Mouse (Mus musculus) testis, adult 2 months (tissue): ENCODE data around the gene Borcs5. TPM values are rescaled to one million over a fixed set of nuclear protein-coding genes. Genes with fewer than 3 reads are reported as not detected.

Experiments used
- H3K27ac ChIP-seq: fragments of 200-500 bp; 2 replicates; pipeline ENCODE4 v1.5.1; 2012; ENCODE audit warnings: low read depth, low read length; ENCODE audit not compliant: control insufficient read depth, insufficient read depth
- H3K27me3 ChIP-seq: fragments of 200-500 bp; 2 replicates; pipeline ENCODE4 v1.6.1; 2012; ENCODE audit warnings: mild to moderate bottlenecking, low read length, moderate library complexity; ENCODE audit not compliant: control insufficient read depth, insufficient read depth
- H3K36me3 ChIP-seq: fragments of 200-500 bp; 2 replicates; pipeline ENCODE4 v1.6.1; 2012; ENCODE audit warnings: mild to moderate bottlenecking, low read length; ENCODE audit not compliant: control insufficient read depth, insufficient read depth
- H3K4me1 ChIP-seq: fragments of 200-500 bp; 2 replicates; pipeline ENCODE4 v1.6.1; 2012; ENCODE audit warnings: low read length; ENCODE audit not compliant: control insufficient read depth, insufficient read depth
- H3K4me3 ChIP-seq: fragments of 200-500 bp; 2 replicates; pipeline ENCODE4 v1.5.1; 2012; ENCODE audit warnings: low read depth, mild to moderate bottlenecking, low read length, moderate library complexity, mixed read lengths; ENCODE audit not compliant: control insufficient read depth
- CTCF ChIP-seq: fragments of 200-500 bp; IDR thresholded peaks from 2 replicates; pipeline ENCODE4 v1.5.1; 2012; ENCODE audit warnings: low read depth, mild to moderate bottlenecking, inconsistent platforms, low read length, moderate library complexity; ENCODE audit not compliant: control insufficient read depth, insufficient read depth, insufficient replicate concordance
- POLR2A ChIP-seq: fragments of 200-500 bp; IDR thresholded peaks from 2 replicates; pipeline ENCODE4 v1.6.1; 2012; ENCODE audit warnings: low read depth, mild to moderate bottlenecking, inconsistent platforms, low read length, moderate library complexity; ENCODE audit not compliant: control insufficient read depth
- polyA plus RNA-seq: library from polyadenylated mRNA; depleted of rRNA; stranded (reverse); fragments of >200 nt; gene quantifications from 2 replicates; pipeline ENCODE4 v1.2.3, GENCODE M21; 2012

Gene Borcs5
- polyA plus RNA-seq, 1 experiment, result 7.9 TPM

DNA sequence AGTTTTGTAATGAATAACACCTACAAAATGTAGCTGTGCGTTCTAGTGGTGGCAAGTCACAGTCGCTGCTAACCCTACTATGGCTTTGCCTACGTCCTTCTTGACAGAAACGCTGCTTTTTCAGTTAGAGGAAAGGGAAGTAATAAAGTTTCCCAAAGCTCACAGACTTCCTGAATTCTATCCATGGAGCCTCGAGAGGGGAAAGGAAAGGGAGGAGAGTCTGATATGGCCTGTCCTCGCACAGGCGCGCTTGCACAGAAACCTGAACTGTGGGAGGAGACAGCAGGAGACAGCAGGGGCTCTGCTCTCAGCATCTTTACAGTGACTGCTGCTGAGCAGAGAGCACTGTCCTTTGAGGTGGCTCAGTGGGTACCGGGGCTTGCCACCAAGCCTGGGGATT, 8.9 kb upstream of the Borcs5 start:
- H3K27me3 ChIP-seq, result no peaks in the 10 kb centered on the region
- peaks cover 6% of the 10 kb centered on the region for H3K4me1 ChIP-seq
- no peaks in the 10 kb centered on the region for H3K36me3 ChIP-seq
- H3K4me3 ChIP-seq, result no peak overlapping the region
- no peak for TF ChIP-seq POLR2A
- TF ChIP-seq CTCF, result no peak
- H3K27ac ChIP-seq, result no peak overlapping the region

DNA sequence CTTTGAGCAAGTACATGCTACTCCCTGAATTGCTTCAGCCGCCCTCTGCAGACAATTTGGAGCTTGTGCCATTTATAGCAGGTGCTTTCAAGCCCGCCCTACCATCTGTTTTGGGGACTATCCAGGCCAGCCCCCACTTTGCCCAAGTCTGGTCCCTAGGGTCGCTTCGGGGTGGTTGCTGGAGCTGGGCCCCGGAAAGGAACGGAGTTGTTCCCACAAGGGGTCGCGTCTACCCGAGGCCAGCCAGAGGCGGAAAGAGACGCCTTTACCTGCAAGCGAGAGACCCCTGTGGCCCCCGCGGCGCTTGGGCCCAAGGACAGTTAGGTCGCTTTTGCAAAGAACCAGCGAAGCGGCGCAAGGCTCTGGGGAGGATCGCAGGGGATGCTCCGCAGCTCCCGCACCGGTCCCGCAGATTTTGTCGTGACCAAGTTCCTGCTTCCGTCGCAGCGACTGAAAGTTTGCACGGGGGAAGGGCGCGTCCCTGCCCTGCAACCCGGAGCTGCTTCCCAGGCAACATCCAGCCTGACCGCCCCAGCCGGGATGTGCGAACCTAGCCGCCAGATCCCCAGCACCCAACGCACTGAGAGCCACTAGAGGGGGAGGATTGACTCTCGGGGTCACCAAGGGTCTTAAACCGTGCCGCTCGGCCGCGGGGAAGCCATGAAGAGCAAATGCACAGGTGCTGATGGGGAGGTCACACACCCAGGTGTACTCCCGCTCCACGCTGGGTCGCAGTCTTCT, 7.2 kb upstream of the Borcs5 start, which contains the start of gene Mansc1:
Gene Mansc1, minus strand, starts transcription at position 542 of the 741 bp plus-strand sequence.
- H3K27ac ChIP-seq, result no peak within 1 kb of the TSS
- no peaks in the 10 kb centered on the region for H3K36me3 ChIP-seq
- no peak for TF ChIP-seq CTCF
- TF ChIP-seq POLR2A, result no peak
- H3K27me3 ChIP-seq, result no peaks in the 10 kb centered on the region
- H3K4me3 ChIP-seq, result peak within 1 kb of the TSS; percentile 70
- peaks cover 4% of the 10 kb centered on the region for H3K4me1 ChIP-seq

DNA sequence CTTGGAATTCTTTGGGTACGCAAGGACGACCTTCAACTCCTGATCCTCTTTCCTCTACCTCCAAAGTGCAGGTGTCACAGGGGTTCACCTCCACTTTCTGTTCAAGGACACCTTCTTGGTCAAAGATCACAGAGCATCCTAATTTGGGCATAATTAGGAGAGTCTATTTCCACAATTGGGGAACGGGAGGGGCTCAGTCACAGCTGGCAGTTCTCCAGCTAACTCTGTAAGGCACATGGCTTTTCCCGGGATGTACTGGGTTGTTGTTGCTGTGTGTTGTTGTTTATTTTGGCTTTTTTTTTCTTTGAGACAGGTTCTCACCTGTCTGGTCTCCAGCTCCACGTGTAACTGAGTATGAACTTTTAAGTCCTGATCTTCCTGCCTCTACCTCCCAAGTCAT, 6.6 kb upstream of the Borcs5 start:
- Histone ChIP-seq H3K27me3 (no peaks in the 10 kb centered on the region), H3K27ac (no peak overlapping the region)

DNA sequence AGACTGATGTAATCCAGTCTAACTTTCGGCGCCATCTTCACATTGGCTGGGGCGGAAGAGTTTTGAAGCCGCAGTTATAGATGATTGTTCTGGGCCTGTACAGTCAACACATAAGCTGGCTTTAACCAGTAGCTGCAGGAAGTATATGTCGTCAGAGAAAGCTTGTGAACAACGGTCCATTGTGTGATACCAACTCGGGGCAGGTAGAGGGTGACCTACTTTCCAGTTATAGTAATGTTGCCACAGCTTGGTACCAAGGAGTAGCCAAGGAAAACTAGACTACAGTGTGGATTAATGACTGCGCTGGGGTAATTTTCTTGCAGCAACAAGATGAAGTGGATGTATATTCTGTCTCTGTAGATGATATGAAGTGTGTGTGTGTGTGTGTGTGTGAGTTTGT, 5.8 kb upstream of the Borcs5 start:
- Histone ChIP-seq H3K4me3 (no peak overlapping the region), H3K27me3 (no peaks in the 10 kb centered on the region), H3K36me3 (no peaks in the 10 kb centered on the region), H3K27ac (no peak overlapping the region), H3K4me1 (peaks cover 4% of the 10 kb centered on the region)
- TF ChIP-seq CTCF, result no peak
- no peak for TF ChIP-seq POLR2A

More for the DNA sequence above, 6.6 kb upstream of the Borcs5 start:
- no peaks in the 10 kb centered on the region for H3K36me3 ChIP-seq
- peak overlapping the region; percentile 70 for H3K4me3 ChIP-seq
- TF ChIP-seq CTCF (no peak), POLR2A (no peak)
- H3K4me1 ChIP-seq, result peaks cover 4% of the 10 kb centered on the region

DNA sequence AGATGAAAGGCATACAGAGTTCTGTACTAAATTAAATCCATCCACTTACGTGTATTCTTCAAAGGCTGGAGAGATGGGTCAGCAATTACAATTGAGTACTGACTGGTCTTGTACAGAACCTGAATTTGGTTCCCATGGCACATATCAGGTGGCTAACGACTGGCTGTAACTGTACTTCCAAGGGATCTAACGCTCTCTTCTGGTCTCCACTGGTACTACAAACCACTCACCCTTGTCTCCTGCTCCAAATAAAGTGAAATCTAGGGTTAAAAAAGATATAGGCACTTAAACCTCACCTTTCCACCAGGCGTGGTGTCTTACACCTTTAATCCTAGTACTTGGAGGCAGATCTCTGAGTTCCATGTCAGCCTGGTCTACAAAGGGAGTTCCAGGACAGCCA, 2.8 kb upstream of the Borcs5 start:
- Histone ChIP-seq H3K27me3 (no peaks in the 10 kb centered on the region), H3K4me3 (no peak overlapping the region), H3K36me3 (no peaks in the 10 kb centered on the region), H3K27ac (no peak overlapping the region), H3K4me1 (peaks cover 7% of the 10 kb centered on the region)
- no peak for TF ChIP-seq POLR2A

DNA sequence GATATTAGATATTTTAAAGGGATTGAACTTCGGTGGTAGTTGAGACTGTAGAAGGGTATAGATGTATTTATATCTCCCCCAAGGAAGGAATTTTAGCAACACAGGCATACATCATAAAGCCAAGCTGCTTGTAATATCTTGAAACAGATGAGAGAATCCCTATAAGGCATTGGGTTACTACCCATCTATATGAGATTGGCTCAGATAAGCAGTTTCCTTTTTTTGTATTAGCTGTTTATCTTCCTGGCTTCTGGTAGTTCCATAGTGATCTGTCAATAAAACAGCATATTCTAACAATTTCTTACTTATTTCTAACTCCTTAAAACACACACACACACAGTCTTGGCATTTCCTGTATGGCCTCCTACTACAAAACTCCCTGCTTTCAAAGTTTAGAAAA, 590 bp downstream of the Borcs5 start:
- TF ChIP-seq CTCF, result no peak
- H3K36me3 ChIP-seq, result no peaks in the 10 kb centered on the region; the same call in 1 of the 2 replicates
- no peak overlapping the region for H3K27ac ChIP-seq
- H3K4me1 ChIP-seq, result peaks cover 3% of the 10 kb centered on the region
- H3K27me3 ChIP-seq, result no peaks in the 10 kb centered on the region
- no peak overlapping the region for H3K4me3 ChIP-seq

DNA sequence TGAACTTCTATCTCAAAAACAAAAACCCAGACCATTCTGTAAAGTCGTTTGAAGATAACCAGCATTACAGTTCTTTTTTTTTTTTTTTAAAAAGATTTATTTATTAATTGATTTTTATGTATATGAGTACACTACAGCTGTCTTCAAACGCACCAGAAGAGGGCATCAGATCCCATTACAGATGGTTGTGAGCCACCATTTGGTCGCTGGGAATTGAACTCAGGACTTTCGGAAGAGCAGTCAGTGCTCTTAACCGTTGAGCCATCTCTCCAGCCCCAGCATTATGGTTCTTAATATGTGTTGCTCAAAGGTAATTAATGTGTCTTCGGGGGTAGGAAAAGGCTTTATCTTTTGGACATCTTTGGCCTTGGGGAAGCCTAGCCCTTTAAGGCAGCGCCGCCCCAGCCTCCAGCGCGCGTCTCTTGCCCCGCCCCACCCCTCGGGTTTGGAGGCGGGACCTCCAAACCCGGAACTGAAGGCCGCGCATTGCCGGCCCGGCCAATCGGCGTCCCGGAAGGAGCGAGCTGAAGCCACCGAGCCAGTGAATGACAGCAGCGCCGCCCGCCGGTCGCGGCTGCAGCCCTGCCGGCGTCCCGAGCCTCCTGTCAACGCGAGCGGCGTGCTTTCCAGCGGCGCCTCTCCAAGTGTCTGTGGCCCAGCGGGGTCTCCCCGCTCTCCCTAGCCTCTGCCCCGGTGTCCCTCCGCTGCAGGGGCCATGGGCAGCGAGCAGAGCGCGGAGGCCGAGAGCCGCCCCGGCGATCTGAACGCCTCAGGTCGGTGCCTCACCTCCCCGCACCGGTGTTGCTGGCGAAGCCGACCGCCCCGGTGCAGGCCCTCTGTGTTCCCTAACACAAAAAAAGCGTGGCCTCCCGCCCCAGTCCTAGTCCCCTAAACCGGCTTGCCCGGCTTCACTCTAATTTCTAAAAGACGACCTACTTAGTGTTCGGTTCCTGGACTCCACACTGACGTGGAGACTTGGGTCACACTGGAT, 1.5 kb downstream of the Borcs5 start:
- H3K36me3 ChIP-seq, result no peaks in the 10 kb centered on the region; the same call in 1 of the 2 replicates
- peaks cover 3% of the 10 kb centered on the region for H3K4me1 ChIP-seq
- no peaks in the 10 kb centered on the region for H3K27me3 ChIP-seq
- H3K27ac ChIP-seq, result peak overlapping the region; percentile 76
- H3K4me3 ChIP-seq, result peak overlapping the region; percentile 94
- no peak for TF ChIP-seq CTCF
- TF ChIP-seq POLR2A, result peak; percentile 61
